Mouse (Mus musculus): ENCODE data around the gene Gsdma.
A peak's percentile ranks its signal among the peaks of the same experiment; 100 is the strongest.
"Not testable (repeated sequence)": the region's sequence is repeated elsewhere in the genome, so short reads cannot be mapped to it uniquely, and the experiment has no call there.

Gene Gsdma

GRCm38 (mm10) chr11:98680595-98680994 is 16.4 kb downstream of the Gsdma start:
- not testable (repeated sequence) for DNase-seq (ENCODE audit: low read depth, low spot score)

- no peak for DNase-seq (ENCODE audit: low read depth, low spot score)
These were observed 17.0 kb downstream of the Gsdma start for GRCm38 (mm10) chr11:98681186-98681585.

GRCm38 (mm10) chr11:98681786-98682745 is 17.9 kb downstream of the Gsdma start, which contains the start of gene Psmd3:
Gene Psmd3 (plus strand): TSS chr11:98682554.
- peak; percentile 97 for DNase-seq (ENCODE audit: low read depth, low spot score)

- no peak for DNase-seq (ENCODE audit: low read depth, low spot score)
These were observed 18.7 kb downstream of the Gsdma start for GRCm38 (mm10) chr11:98682811-98683210.

GRCm38 (mm10) chr11:98685642-98686041 is 21.5 kb downstream of the Gsdma start:
- no peak for DNase-seq (ENCODE audit: low read depth, low spot score)

GRCm38 (mm10) chr11:98686976-98687375 is 22.8 kb downstream of the Gsdma start:
- no peak for DNase-seq (ENCODE audit: low read depth, low spot score)

- DNase-seq (ENCODE audit: low read depth, low spot score) = no peak
These were observed 23.9 kb downstream of the Gsdma start for GRCm38 (mm10) chr11:98688009-98688408.

- no peak for DNase-seq (ENCODE audit: low read depth, low spot score)
These were observed 29.1 kb downstream of the Gsdma start for GRCm38 (mm10) chr11:98693201-98693600.

GRCm38 (mm10) chr11:98693746-98694145 is 29.6 kb downstream of the Gsdma start:
- no peak for DNase-seq (ENCODE audit: low read depth, low spot score)

GRCm38 (mm10) chr11:98694301-98694700 is 30.1 kb downstream of the Gsdma start:
- DNase-seq (ENCODE audit: low read depth, low spot score) = no peak

- no peak for DNase-seq (ENCODE audit: low read depth, low spot score)
These were observed 31.3 kb downstream of the Gsdma start for GRCm38 (mm10) chr11:98695408-98695807.

GRCm38 (mm10) chr11:98696454-98697216 is 32.5 kb downstream of the Gsdma start:
- no peak for DNase-seq (ENCODE audit: low read depth, low spot score)

GRCm38 (mm10) chr11:98697225-98697624 is 33.1 kb downstream of the Gsdma start:
- no peak for DNase-seq (ENCODE audit: low read depth, low spot score)

GRCm38 (mm10) chr11:98698849-98699640 is 34.9 kb downstream of the Gsdma start:
- DNase-seq (ENCODE audit: low read depth, low spot score) = no peak

GRCm38 (mm10) chr11:98699911-98700310 is 35.8 kb downstream of the Gsdma start:
- no peak for DNase-seq (ENCODE audit: low read depth, low spot score)

GRCm38 (mm10) chr11:98701213-98701670 is 37.1 kb downstream of the Gsdma start, which contains the start of gene Csf3:
Gene Csf3 (plus strand): TSS chr11:98701263.
- no peak for DNase-seq (ENCODE audit: low read depth, low spot score)

- DNase-seq (ENCODE audit: low read depth, low spot score) = no peak
These were observed 38.2 kb downstream of the Gsdma start for GRCm38 (mm10) chr11:98702323-98702722.

- no peak for DNase-seq (ENCODE audit: low read depth, low spot score)
These were observed 40.9 kb downstream of the Gsdma start for GRCm38 (mm10) chr11:98705021-98705420.

GRCm38 (mm10) chr11:98707401-98708281 is 43.5 kb downstream of the Gsdma start:
- no peak for DNase-seq (ENCODE audit: low read depth, low spot score)

GRCm38 (mm10) chr11:98708282-98708956 is 44.3 kb downstream of the Gsdma start:
- no peak for DNase-seq (ENCODE audit: low read depth, low spot score)
